Mouse (Mus musculus): ENCODE data around the gene Otop2. TPM values are rescaled to one million over a fixed set of nuclear protein-coding genes. Genes with fewer than 3 reads are reported as not detected.
A peak's percentile ranks its signal among the peaks of the same experiment; 100 is the strongest.

The Otop2 gene
- polyA plus RNA-seq (2015; fragmentation: Nextera tagmentation; extraction: Ambion mirVana): not detected in 2 replicates

DNA sequence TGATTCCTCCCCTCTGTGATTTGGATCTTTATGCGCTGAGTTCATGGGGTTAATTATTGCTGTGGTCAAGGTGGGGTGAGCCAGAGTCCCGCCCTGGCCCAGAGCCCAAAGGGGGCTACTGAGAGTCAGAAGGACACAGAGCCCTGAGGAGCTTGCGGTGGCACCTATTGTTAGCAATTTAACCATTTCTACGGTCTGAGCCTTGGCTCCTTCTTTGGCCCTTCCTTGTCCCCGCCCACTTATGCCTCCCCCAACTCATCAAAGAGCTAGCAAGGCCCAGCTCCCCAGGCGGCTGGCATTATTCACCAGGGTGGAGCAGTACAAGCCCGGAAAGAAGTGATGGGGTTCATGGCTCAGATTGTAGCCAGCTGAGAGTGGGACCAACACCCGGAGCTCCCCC is at the start of gene Otop2:
TSS of gene Otop2 (plus strand) at position 301 of the 400 bp plus-strand sequence.
- H3K4me3 ChIP-seq (ENCODE audit: low read depth, low read length): no peak within 1 kb of the TSS
- H3K4me2 ChIP-seq (ENCODE audit: low read depth, low read length): no peak within 1 kb of the TSS
- TF ChIP-seq CTCF (IDR thresholded peaks at IDR 0.05; ENCODE audit: low read depth): no peak
- TF ChIP-seq EP300 (IDR thresholded peaks at IDR 0.05; ENCODE audit: low read depth): no peak
- DNase-seq (no peak), ATAC-seq (no peak)
- H3K4me1 ChIP-seq (ENCODE audit: insufficient read depth): no peaks in the 10 kb centered on the region
- no peak within 1 kb of the TSS for H3K27ac ChIP-seq (ENCODE audit: low read depth)
- no peaks in the 10 kb centered on the region for H3K27me3 ChIP-seq (ENCODE audit: insufficient read depth, low read length)
- no peaks in the 10 kb centered on the region for H3K9me3 ChIP-seq (ENCODE audit: low read length)
- 41% methylated on average over 8 of the region's 8 CpGs for WGBS (ENCODE audit: insufficient replicate concordance)
- H3K36me3 ChIP-seq (replicated peaks; ENCODE audit: insufficient read depth, low read length): no peaks in the 10 kb centered on the region
- H3K9ac ChIP-seq (replicated peaks): no peak within 1 kb of the TSS

GRCm38 (mm10) chr11:115257775-115258510 is 49.0 kb upstream of the Otop2 start:
- no peak overlapping the region for H3K27ac ChIP-seq (ENCODE audit: low read depth)
- no peaks in the 10 kb centered on the region for H3K9me3 ChIP-seq (ENCODE audit: low read length)
- H3K4me3 ChIP-seq (ENCODE audit: low read depth, low read length): no peak overlapping the region
- TF ChIP-seq CTCF (IDR thresholded peaks at IDR 0.05; ENCODE audit: low read depth): no peak
- no peak for TF ChIP-seq EP300 (IDR thresholded peaks at IDR 0.05; ENCODE audit: low read depth)
- no peak overlapping the region for H3K9ac ChIP-seq (replicated peaks)
- no peaks in the 10 kb centered on the region for H3K36me3 ChIP-seq (replicated peaks; ENCODE audit: insufficient read depth, low read length)
- DNase-seq (peak; percentile 76), ATAC-seq (peak; percentile 78)
- H3K27me3 ChIP-seq (ENCODE audit: insufficient read depth, low read length): peaks cover 48% of the 10 kb centered on the region
- 18% methylated on average over 58 of the region's 59 CpGs for WGBS (ENCODE audit: insufficient replicate concordance)
- H3K4me1 ChIP-seq (ENCODE audit: insufficient read depth): peaks cover 3% of the 10 kb centered on the region; the same call in 1 of the 2 replicates
- H3K4me2 ChIP-seq (ENCODE audit: low read depth, low read length): 0 out of 2 replicates have a peak overlapping the region, but pooled peaks have one; percentile 18

- Histone ChIP-seq H3K4me1 (ENCODE audit: insufficient read depth) (peaks cover 3% of the 10 kb centered on the region; the same call in 1 of the 2 replicates), H3K4me3 (ENCODE audit: low read depth, low read length) (no peak overlapping the region), H3K9ac (replicated peaks) (no peak overlapping the region), H3K36me3 (replicated peaks; ENCODE audit: insufficient read depth, low read length) (no peaks in the 10 kb centered on the region), H3K27ac (ENCODE audit: low read depth) (no peak overlapping the region), H3K4me2 (ENCODE audit: low read depth, low read length) (no peak overlapping the region), H3K27me3 (ENCODE audit: insufficient read depth, low read length) (peaks cover 55% of the 10 kb centered on the region), H3K9me3 (ENCODE audit: low read length) (no peaks in the 10 kb centered on the region)
- 69% methylated on average over 4 of the region's 4 CpGs for WGBS (ENCODE audit: insufficient replicate concordance)
- TF ChIP-seq CTCF (IDR thresholded peaks at IDR 0.05; ENCODE audit: low read depth) (no peak), EP300 (IDR thresholded peaks at IDR 0.05; ENCODE audit: low read depth) (no peak)
- DNase-seq (no peak), ATAC-seq (no peak)
These were observed 47.8 kb upstream of the Otop2 start for GRCm38 (mm10) chr11:115259134-115259533.

DNA sequence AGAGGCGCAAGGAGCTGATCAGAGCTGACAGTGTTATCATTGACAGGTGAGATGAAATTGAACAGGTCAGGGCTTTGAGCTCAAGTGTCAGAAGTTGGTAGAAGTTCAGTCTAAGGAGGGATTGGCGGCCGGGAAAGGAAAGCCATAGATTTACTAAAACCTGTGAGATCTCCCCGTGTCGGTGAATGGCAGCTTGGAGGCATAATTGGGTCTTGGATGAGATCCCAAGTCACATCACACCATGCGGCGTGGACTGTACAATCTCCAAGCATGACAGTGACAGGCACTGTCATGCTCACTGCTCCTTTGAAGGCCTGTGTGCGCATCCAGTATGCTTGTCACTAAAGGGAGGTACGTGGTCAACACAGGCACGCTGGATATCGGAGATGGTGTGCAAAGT is 44.0 kb upstream of the Otop2 start:
- H3K9me3 ChIP-seq (ENCODE audit: low read length): no peaks in the 10 kb centered on the region
- H3K27ac ChIP-seq (ENCODE audit: low read depth): no peak overlapping the region
- WGBS (ENCODE audit: insufficient replicate concordance): 81% methylated on average over 11 of the region's 11 CpGs
- no peak for DNase-seq
- peaks cover 8% of the 10 kb centered on the region for H3K4me1 ChIP-seq (ENCODE audit: insufficient read depth)
- TF ChIP-seq CTCF (IDR thresholded peaks at IDR 0.05; ENCODE audit: low read depth) (no peak), EP300 (IDR thresholded peaks at IDR 0.05; ENCODE audit: low read depth) (no peak)
- no peak overlapping the region for H3K9ac ChIP-seq (replicated peaks)
- peaks cover 78% of the 10 kb centered on the region for H3K27me3 ChIP-seq (ENCODE audit: insufficient read depth, low read length)
- H3K4me3 ChIP-seq (ENCODE audit: low read depth, low read length): no peak overlapping the region
- 0 out of 2 replicates have a peak, but pooled peaks cover 2% of the 10 kb centered on the region for H3K36me3 ChIP-seq (replicated peaks; ENCODE audit: insufficient read depth, low read length)
- no peak overlapping the region for H3K4me2 ChIP-seq (ENCODE audit: low read depth, low read length)
- ATAC-seq: no peak

- WGBS (ENCODE audit: insufficient replicate concordance): 54% methylated on average over 7 of the region's 7 CpGs
- no peak overlapping the region for H3K27ac ChIP-seq (ENCODE audit: low read depth)
- H3K4me1 ChIP-seq (ENCODE audit: insufficient read depth): peaks cover 7% of the 10 kb centered on the region
- H3K4me3 ChIP-seq (ENCODE audit: low read depth, low read length): no peak overlapping the region
- H3K9ac ChIP-seq (replicated peaks): no peak overlapping the region
- ATAC-seq (no peak), DNase-seq (no peak)
- peaks cover 10% of the 10 kb centered on the region for H3K36me3 ChIP-seq (replicated peaks; ENCODE audit: insufficient read depth, low read length)
- H3K4me2 ChIP-seq (ENCODE audit: low read depth, low read length): no peak overlapping the region
- TF ChIP-seq CTCF (IDR thresholded peaks at IDR 0.05; ENCODE audit: low read depth) (no peak), EP300 (IDR thresholded peaks at IDR 0.05; ENCODE audit: low read depth) (no peak)
- H3K27me3 ChIP-seq (ENCODE audit: insufficient read depth, low read length): peaks cover 72% of the 10 kb centered on the region
- no peaks in the 10 kb centered on the region for H3K9me3 ChIP-seq (ENCODE audit: low read length)
These were observed 42.7 kb upstream of the Otop2 start for GRCm38 (mm10) chr11:115264136-115264861.
